Mouse (Mus musculus) embryonic facial prominence, embryonic 10.5 days (tissue): Measurements from ENCODE around the gene Zfand2b. TPM values are rescaled to one million over a fixed set of nuclear protein-coding genes. Genes with fewer than 3 reads are reported as not detected.
A peak's percentile ranks its signal among the peaks of the same experiment; 100 is the strongest.

Experiments
- DNase-seq: peaks from one replicate; pipeline ENCODE4 v3.0.0-alpha.2; 2017; ENCODE audit warnings: low spot score
- H3K27ac ChIP-seq: fragments of 300-500 bp; sonication (generic); replicated peaks from 2 replicates; pipeline ENCODE4 v1.5.1; 2016; ENCODE audit warnings: mild to moderate bottlenecking
- H3K27me3 ChIP-seq: fragments of 300-500 bp; sonication (generic); replicated peaks from 2 replicates; pipeline ENCODE4 v1.6.1; 2016; ENCODE audit warnings: low read depth, mild to moderate bottlenecking; ENCODE audit not compliant: poor library complexity, severe bottlenecking
- H3K36me3 ChIP-seq: fragments of 300-500 bp; sonication (generic); replicated peaks from 2 replicates; pipeline ENCODE4 v1.6.1; 2016; ENCODE audit warnings: mild to moderate bottlenecking, moderate library complexity
- H3K4me1 ChIP-seq: fragments of 300-500 bp; sonication (generic); 2 replicates; pipeline ENCODE4 v1.6.1; 2016
- H3K4me3 ChIP-seq: fragments of 300-500 bp; sonication (generic); 2 replicates; pipeline ENCODE4 v1.5.1; 2016; ENCODE audit warnings: mild to moderate bottlenecking, moderate library complexity
- H3K9me3 ChIP-seq: fragments of 300-500 bp; sonication (generic); 2 replicates; pipeline ENCODE4 v1.6.1; 2016; ENCODE audit warnings: mild to moderate bottlenecking
- WGBS: fragments of 180-500 bp; shearing (Covaris S2); methylation state at CpG from one replicate; pipeline ENCODE4 v1.1.7; 2016; 5-methylcytosine and 5-hydroxymethylcytosine counted together
- polyA plus RNA-seq: library from polyadenylated mRNA; unstranded; fragments of >200 nt; fragmentation: Nextera tagmentation; extraction: Ambion mirVana; gene quantifications from 2 replicates; pipeline ENCODE4 v1.2.1, GENCODE M21; 2016

Zfand2b gene
- polyA plus RNA-seq, 1 experiment from 2014 or later = 33.6 TPM

GRCm38 (mm10) chr1:75180741-75181140 lies 12.3 kb downstream of the Zfand2b start:
- Histone ChIP-seq H3K4me3 (peak overlapping the region; percentile 81), H3K27me3 (no peaks in the 10 kb centered on the region), H3K27ac (peak overlapping the region; percentile 85), H3K9me3 (no peaks in the 10 kb centered on the region), H3K4me1 (peaks cover 27% of the 10 kb centered on the region), H3K36me3 (peaks cover 64% of the 10 kb centered on the region)
- 38% methylated on average over 7 of the region's 7 CpGs for WGBS
- no peak for DNase-seq

GRCm38 (mm10) chr1:75181377-75181870 lies 13.0 kb downstream of the Zfand2b start:
- no peak overlapping the region for H3K27ac ChIP-seq
- no peak for DNase-seq
- WGBS = 83% methylated on average over 4 of the region's 4 CpGs
- no peaks in the 10 kb centered on the region for H3K27me3 ChIP-seq
- H3K9me3 ChIP-seq = no peaks in the 10 kb centered on the region
- H3K4me3 ChIP-seq = no peak overlapping the region
- H3K36me3 ChIP-seq = peaks cover 64% of the 10 kb centered on the region
- H3K4me1 ChIP-seq = peaks cover 27% of the 10 kb centered on the region

DNA sequence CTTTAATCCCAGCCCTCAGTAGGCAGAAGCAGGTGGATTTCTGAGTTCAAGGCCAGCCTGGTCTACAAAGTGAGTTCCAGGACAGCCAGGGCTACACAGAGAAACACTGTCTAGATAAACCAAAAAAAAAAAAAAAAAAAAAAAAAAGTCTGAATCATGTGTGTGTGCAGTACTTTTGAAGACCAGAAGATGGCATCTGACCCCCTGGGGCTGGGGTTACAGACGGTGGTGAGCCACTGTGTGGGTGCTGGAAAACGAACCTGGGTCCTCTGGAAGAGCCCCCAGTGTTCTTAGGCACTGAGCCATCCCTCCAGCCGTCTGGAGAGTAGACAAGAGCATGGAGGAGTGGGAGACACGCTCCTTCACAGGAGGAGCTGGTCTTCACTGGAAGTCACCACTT lies 13.7 kb downstream of the Zfand2b start:
- Histone ChIP-seq H3K4me1 (peaks cover 27% of the 10 kb centered on the region), H3K4me3 (no peak overlapping the region), H3K27ac (no peak overlapping the region), H3K9me3 (no peaks in the 10 kb centered on the region), H3K36me3 (peaks cover 64% of the 10 kb centered on the region), H3K27me3 (no peaks in the 10 kb centered on the region)
- DNase-seq = no peak
- WGBS = 68% methylated on average over 4 of the region's 4 CpGs

DNA sequence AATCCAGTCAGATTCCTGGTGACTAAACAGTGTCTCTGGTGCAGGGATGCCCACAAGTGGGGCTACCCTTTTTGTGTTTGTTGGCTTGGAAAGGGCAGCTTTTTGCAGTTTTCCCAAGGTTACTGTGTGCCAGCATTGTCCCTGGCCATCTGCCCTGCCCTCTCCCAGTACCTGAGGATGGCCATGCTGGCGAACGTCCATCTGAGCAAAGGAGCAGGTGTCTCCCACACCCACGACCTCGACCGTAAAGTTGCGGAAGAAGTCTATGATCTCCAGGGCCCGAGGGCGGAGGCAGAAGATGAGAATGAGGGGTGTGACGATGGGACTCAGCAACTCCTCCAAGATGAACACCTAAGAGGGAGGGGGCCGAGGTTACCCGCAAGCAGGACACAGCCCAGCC lies 17.0 kb downstream of the Zfand2b start:
- Histone ChIP-seq H3K4me3 (no peak overlapping the region), H3K36me3 (peaks cover 69% of the 10 kb centered on the region), H3K27me3 (no peaks in the 10 kb centered on the region), H3K4me1 (peaks cover 10% of the 10 kb centered on the region; the same call in 1 of the 2 replicates), H3K27ac (no peak overlapping the region), H3K9me3 (no peaks in the 10 kb centered on the region)
- no peak for DNase-seq
- 92% methylated on average over 11 of the region's 11 CpGs for WGBS

GRCm38 (mm10) chr1:75187126-75187525 lies 18.7 kb downstream of the Zfand2b start:
- Histone ChIP-seq H3K9me3 (no peaks in the 10 kb centered on the region), H3K36me3 (peaks cover 58% of the 10 kb centered on the region), H3K4me3 (no peak overlapping the region), H3K27ac (no peak overlapping the region), H3K27me3 (no peaks in the 10 kb centered on the region), H3K4me1 (peaks cover 18% of the 10 kb centered on the region)
- no peak for DNase-seq

GRCm38 (mm10) chr1:75187914-75188483 lies 19.6 kb downstream of the Zfand2b start:
- 85% methylated on average over 2 of the region's 2 CpGs for WGBS
- Histone ChIP-seq H3K27ac (no peak overlapping the region), H3K36me3 (peaks cover 50% of the 10 kb centered on the region), H3K4me3 (no peak overlapping the region), H3K4me1 (peaks cover 25% of the 10 kb centered on the region), H3K27me3 (no peaks in the 10 kb centered on the region), H3K9me3 (no peaks in the 10 kb centered on the region)
- no peak for DNase-seq

- 72% methylated on average over 2 of the region's 2 CpGs for WGBS
- Histone ChIP-seq H3K4me1 (peaks cover 31% of the 10 kb centered on the region), H3K4me3 (peak overlapping the region; percentile 87; the same call in 1 of the 2 replicates), H3K27me3 (no peaks in the 10 kb centered on the region), H3K27ac (no peak overlapping the region), H3K9me3 (no peaks in the 10 kb centered on the region), H3K36me3 (peaks cover 38% of the 10 kb centered on the region)
- DNase-seq = no peak
Observed at GRCm38 (mm10) chr1:75190577-75190976, 22.1 kb downstream of the Zfand2b start.

DNA sequence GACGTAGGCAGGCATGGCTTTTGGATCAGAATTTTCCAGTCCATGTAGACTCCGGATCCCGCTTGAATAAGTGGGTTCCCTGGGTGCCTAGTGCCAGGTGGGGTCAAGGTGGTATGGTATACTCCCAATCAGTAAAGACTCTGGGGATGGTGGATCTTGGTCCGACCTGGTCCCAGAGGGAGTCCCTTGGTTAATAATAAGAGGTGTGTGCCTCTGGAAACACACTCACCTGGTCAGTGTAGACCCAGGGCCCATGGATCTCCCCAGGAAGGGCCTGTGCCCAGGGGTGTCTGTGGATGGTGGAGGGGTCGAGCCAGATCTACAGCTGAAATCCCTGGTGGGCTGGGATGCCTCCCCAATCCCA lies 22.8 kb downstream of the Zfand2b start:
- WGBS = 43% methylated on average over 5 of the region's 5 CpGs

GRCm38 (mm10) chr1:75191622-75192402 lies 23.4 kb downstream of the Zfand2b start, which contains the start of the genes Ankzf1 and Atg9a:
Ankzf1 (plus strand) TSS chr1:75192151.
Atg9a (minus strand) TSS chr1:75192196.
- H3K36me3 ChIP-seq = peaks cover 38% of the 10 kb centered on the region
- peaks cover 31% of the 10 kb centered on the region for H3K4me1 ChIP-seq
- WGBS = under 1% methylated on average over 56 of the region's 56 CpGs
- H3K27ac ChIP-seq = peak within 1 kb of the TSS; percentile 89
- H3K27me3 ChIP-seq = no peaks in the 10 kb centered on the region
- no peaks in the 10 kb centered on the region for H3K9me3 ChIP-seq
- peak; percentile 96 for DNase-seq
- H3K4me3 ChIP-seq = peak within 1 kb of the TSS; percentile 87

More for the DNA sequence above, 22.8 kb downstream of the Zfand2b start:
- Histone ChIP-seq H3K36me3 (peaks cover 38% of the 10 kb centered on the region), H3K27ac (peak overlapping the region; percentile 89), H3K4me1 (peaks cover 31% of the 10 kb centered on the region), H3K9me3 (no peaks in the 10 kb centered on the region), H3K27me3 (no peaks in the 10 kb centered on the region), H3K4me3 (peak overlapping the region; percentile 87)
- DNase-seq = no peak

GRCm38 (mm10) chr1:75192452-75192851 lies 24.0 kb downstream of the Zfand2b start:
- Histone ChIP-seq H3K4me1 (peaks cover 31% of the 10 kb centered on the region), H3K27me3 (no peaks in the 10 kb centered on the region), H3K4me3 (peak overlapping the region; percentile 87), H3K36me3 (peaks cover 38% of the 10 kb centered on the region), H3K9me3 (no peaks in the 10 kb centered on the region), H3K27ac (peak overlapping the region; percentile 89)
- peak; percentile 46 for DNase-seq
- WGBS = 1% methylated on average over 19 of the region's 19 CpGs

GRCm38 (mm10) chr1:75201236-75201635 lies 32.8 kb downstream of the Zfand2b start:
- no peak for DNase-seq
- Histone ChIP-seq H3K27me3 (no peaks in the 10 kb centered on the region), H3K4me3 (no peak overlapping the region), H3K36me3 (peaks cover 41% of the 10 kb centered on the region), H3K4me1 (no peaks in the 10 kb centered on the region), H3K9me3 (no peaks in the 10 kb centered on the region), H3K27ac (no peak overlapping the region)
- 91% methylated on average over 1 of the region's 1 CpGs for WGBS

- DNase-seq = peak; percentile 40
- H3K4me1 ChIP-seq = peaks cover 42% of the 10 kb centered on the region
- peak overlapping the region; percentile 82 for H3K4me3 ChIP-seq
Observed at GRCm38 (mm10) chr1:75208967-75209678, 40.7 kb downstream of the Zfand2b start.

More at GRCm38 (mm10) chr1:75208967-75209678, 40.7 kb downstream of the Zfand2b start:
- Histone ChIP-seq H3K27ac (peak overlapping the region; percentile 27; the same call in 1 of the 2 replicates), H3K9me3 (no peaks in the 10 kb centered on the region), H3K27me3 (peaks cover 17% of the 10 kb centered on the region; the same call in 1 of the 2 replicates), H3K36me3 (peaks cover 25% of the 10 kb centered on the region)
- 12% methylated on average over 34 of the region's 34 CpGs for WGBS
